Mouse (Mus musculus): ENCODE results near the gene Wdr24. TPM values are rescaled to one million over a fixed set of nuclear protein-coding genes. Genes with fewer than 3 reads are reported as not detected.

The Wdr24 gene
- total and polyA plus RNA-seq, 2 experiments from 2014 or later, result 22.6 to 39.7 TPM

DNA sequence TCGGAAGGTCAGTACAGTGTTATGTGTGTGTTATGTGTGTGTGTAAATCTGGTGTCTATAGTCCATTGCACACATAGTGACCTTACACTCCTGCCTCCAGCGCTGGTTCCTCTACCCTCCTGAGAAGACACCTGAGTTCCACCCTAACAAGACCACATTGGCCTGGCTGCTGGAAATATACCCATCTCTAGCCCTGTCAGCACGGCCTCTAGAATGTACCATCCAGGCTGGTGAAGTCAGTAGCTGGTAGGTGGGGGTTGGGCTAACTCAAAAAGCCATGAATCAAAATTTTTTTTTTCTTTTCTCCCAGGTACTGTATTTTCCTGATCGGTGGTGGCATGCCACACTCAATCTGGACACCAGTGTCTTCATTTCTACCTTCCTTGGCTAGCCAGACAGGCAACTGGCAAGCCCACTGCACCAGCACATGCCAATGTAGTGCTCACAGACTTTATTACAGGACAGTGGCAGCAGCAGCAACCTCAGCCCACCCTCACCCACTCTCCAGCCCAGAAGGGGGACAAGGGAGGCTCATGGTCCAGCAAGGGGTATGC lies 6.8 kb downstream of the Wdr24 start:
- peaks cover 25% of the 10 kb centered on the region; the same call in 1 of the 2 replicates for H3K36me3 ChIP-seq (ENCODE audit: insufficient read depth, low read length)
- H3K27me3 ChIP-seq (ENCODE audit: insufficient read depth, low read length), result no peaks in the 10 kb centered on the region
- H3K9me3 ChIP-seq (ENCODE audit: low read length), result no peaks in the 10 kb centered on the region
- TF ChIP-seq CTCF (IDR thresholded peaks at IDR 0.05; ENCODE audit: low read depth), result no peak
- H3K4me1 ChIP-seq (ENCODE audit: insufficient read depth, low read length), result peaks cover 35% of the 10 kb centered on the region
- no peak overlapping the region for H3K9ac ChIP-seq (replicated peaks; ENCODE audit: low read length)
- DNase-seq (ENCODE audit: low spot score) (no peak), ATAC-seq (no peak)
- H3K27ac ChIP-seq, result no peak overlapping the region
- H3K4me3 ChIP-seq (ENCODE audit: low read length), result peak overlapping the region; percentile 46; the same call in 1 of the 2 replicates
- 84% methylated on average over 4 of the region's 4 CpGs for WGBS
- H3K4me2 ChIP-seq (ENCODE audit: low read depth, low read length), result peak overlapping the region; percentile 80; the same call in 1 of the 2 replicates

DNA sequence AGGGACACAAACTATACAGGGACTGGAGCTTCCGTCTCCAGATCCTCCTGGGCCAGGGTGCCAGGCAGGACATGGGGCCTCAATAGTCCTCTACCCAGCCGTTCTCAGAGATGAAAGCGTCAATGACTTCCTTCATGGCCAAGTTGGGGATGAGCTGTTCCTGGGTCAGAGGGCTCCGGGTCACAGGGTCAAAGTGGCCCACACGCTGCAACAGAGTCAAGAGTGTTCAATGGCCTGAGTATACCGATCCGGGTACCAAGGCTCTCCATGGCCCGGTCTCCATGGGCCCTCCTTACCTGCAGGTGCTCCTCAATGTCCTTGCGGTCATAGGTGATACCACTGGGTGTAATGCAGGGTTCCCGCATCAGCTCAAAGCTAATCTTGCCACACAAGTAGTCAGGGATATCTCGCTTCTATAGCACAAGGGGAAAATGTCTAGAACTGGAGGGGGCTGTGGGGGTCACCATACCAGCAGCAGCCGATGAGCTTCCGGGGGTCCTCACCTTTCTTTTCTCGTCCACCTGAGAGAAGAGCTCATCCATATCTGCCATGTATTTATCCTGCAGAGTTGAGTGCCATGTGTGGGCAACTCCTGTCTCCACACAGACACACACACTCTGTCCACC lies 7.5 kb downstream of the Wdr24 start:
- no peak for DNase-seq (ENCODE audit: low spot score)
- Histone ChIP-seq H3K4me1 (ENCODE audit: insufficient read depth, low read length) (peaks cover 41% of the 10 kb centered on the region), H3K9ac (replicated peaks; ENCODE audit: low read length) (no peak overlapping the region), H3K27me3 (ENCODE audit: insufficient read depth, low read length) (no peaks in the 10 kb centered on the region), H3K9me3 (ENCODE audit: low read length) (no peaks in the 10 kb centered on the region), H3K4me2 (ENCODE audit: low read depth, low read length) (peak overlapping the region; percentile 80; the same call in 1 of the 2 replicates), H3K36me3 (ENCODE audit: insufficient read depth, low read length) (peaks cover 25% of the 10 kb centered on the region; the same call in 1 of the 2 replicates), H3K27ac (no peak overlapping the region), H3K4me3 (ENCODE audit: low read length) (no peak overlapping the region)
- WGBS, result 86% methylated on average over 14 of the region's 14 CpGs
- TF ChIP-seq CTCF (IDR thresholded peaks at IDR 0.05; ENCODE audit: low read depth), result no peak
- no peak for ATAC-seq

DNA sequence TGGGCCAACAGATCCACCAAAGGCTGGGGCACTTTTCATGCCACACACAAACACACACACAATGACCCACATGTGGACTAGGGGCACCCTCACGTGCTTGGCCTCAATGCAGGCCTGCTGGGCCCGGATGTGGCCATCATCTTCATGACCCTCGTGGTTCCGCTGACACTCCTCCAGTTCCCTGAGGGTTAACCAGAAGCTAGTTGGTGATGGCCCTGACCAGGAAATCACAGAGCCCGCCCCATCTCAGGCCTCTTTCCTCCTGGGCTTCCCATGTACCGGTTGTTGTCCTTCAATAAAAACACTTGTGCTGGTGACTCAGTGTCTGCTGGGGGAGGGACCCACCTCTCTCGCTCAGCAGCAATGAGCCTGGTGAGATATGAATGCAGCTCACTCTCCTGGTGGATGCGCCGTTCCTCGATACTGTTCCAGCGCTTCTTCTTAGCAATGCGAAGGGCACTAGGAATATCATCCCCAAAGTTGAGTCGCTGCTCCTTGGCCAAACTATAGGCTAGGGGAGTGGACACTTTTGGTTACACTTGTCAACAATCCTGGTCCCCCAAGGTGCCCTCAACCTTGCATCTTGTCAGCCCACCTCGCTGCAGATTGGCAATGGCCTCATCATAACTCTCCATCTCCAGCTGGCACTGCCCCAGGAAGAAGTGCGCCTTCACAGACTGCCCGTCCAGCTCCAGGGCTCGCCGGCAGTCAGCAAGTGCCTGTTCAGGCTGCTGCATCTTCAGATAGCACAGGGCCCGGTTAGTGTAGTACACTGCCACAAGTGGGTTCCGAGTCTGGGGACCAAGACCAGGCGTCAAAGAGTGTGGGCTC lies 8.2 kb downstream of the Wdr24 start:
- H3K9ac ChIP-seq (replicated peaks; ENCODE audit: low read length), result peak overlapping the region; percentile 75
- H3K4me2 ChIP-seq (ENCODE audit: low read depth, low read length), result peak overlapping the region; percentile 80
- ATAC-seq (no peak), DNase-seq (ENCODE audit: low spot score) (no peak)
- peak overlapping the region; percentile 98 for H3K27ac ChIP-seq
- WGBS, result 58% methylated on average over 21 of the region's 21 CpGs
- TF ChIP-seq CTCF (IDR thresholded peaks at IDR 0.05; ENCODE audit: low read depth), result no peak
- peaks cover 49% of the 10 kb centered on the region for H3K4me1 ChIP-seq (ENCODE audit: insufficient read depth, low read length)
- H3K4me3 ChIP-seq (ENCODE audit: low read length), result peak overlapping the region; percentile 66
- H3K9me3 ChIP-seq (ENCODE audit: low read length), result no peaks in the 10 kb centered on the region
- H3K27me3 ChIP-seq (ENCODE audit: insufficient read depth, low read length), result no peaks in the 10 kb centered on the region
- H3K36me3 ChIP-seq (ENCODE audit: insufficient read depth, low read length), result peaks cover 22% of the 10 kb centered on the region; the same call in 1 of the 2 replicates

DNA sequence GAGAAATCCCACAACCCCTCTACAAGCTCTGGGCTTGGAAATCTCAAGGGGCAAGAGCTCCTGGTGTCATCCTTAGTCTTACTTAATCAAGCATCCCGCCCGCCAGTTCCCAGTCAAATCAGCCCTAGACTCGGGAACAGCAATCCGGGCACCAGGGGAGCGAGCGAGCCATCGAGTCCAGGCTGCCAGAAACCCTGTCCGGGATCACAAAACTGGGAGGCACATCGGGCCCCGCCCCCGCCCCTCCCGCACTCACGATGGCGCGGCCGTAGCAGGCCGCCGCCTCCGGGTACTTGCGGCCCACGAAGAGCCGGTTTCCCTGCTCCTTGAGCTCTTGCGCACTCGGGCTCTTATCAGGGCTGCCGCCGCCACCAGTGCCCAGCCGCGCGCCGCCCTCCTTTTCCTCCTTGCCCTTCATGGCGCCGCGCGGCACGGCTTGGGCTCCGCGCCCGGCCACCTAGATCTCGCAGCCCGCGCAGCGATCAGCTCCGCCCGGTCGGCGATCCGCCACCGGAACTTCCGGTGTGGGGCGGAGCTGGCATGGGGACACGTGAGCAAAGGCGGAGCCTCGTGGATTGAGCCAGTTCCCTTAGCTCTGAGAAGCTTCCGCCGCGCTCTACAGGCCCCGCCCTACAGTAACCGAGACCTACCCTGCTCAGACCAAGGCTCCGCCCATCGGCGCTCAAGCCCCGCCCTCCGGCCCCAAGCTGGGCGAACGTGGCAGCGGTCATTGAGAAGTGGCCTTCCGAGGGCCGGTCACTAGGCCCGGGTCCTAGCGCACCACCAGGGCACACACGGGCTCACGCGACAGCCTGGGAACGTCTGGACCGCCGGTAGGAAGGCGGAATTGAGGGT lies 9.2 kb downstream of the Wdr24 start:
- TF ChIP-seq CTCF (IDR thresholded peaks at IDR 0.05; ENCODE audit: low read depth), result 0 out of 2 replicates have a peak, but pooled peaks have one; percentile 27
- H3K9ac ChIP-seq (replicated peaks; ENCODE audit: low read length), result peak overlapping the region; percentile 75
- ATAC-seq, result peak; percentile 92
- peak; percentile 99 for DNase-seq (ENCODE audit: low spot score)
- no peaks in the 10 kb centered on the region for H3K9me3 ChIP-seq (ENCODE audit: low read length)
- H3K27me3 ChIP-seq (ENCODE audit: insufficient read depth, low read length), result no peaks in the 10 kb centered on the region
- under 1% methylated on average over 74 of the region's 77 CpGs for WGBS
- peak overlapping the region; percentile 98 for H3K27ac ChIP-seq
- H3K4me2 ChIP-seq (ENCODE audit: low read depth, low read length), result peak overlapping the region; percentile 80
- peaks cover 56% of the 10 kb centered on the region for H3K4me1 ChIP-seq (ENCODE audit: insufficient read depth, low read length)
- H3K36me3 ChIP-seq (ENCODE audit: insufficient read depth, low read length), result peaks cover 18% of the 10 kb centered on the region; the same call in 1 of the 2 replicates
- H3K4me3 ChIP-seq (ENCODE audit: low read length), result peak overlapping the region; percentile 66

DNA sequence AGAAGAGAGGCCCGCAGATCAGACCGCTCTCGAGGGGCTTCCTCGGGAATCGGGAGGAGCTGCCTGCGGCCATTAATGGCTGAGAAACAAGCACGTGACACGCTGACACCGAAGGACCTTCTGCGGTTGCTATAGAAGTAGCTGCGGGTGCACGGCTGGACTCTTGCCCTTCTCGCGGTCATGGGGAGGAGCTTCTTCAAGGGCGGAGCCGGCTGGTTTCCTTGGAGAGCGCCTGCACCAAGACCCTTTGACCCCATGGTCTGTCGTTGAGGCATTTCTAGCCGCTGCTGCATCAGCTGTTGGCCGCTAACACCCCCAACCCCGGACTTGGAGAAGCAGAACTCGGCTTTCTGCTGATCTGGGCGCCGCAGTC lies 9.8 kb downstream of the Wdr24 start, which contains the start of gene Stub1:
Stub1 (minus strand) TSS at position 114 of the 373 bp plus-strand sequence.
- no peaks in the 10 kb centered on the region for H3K9me3 ChIP-seq (ENCODE audit: low read length)
- H3K27ac ChIP-seq, result peak within 1 kb of the TSS; percentile 98
- WGBS, result under 1% methylated on average over 24 of the region's 24 CpGs
- no peaks in the 10 kb centered on the region for H3K27me3 ChIP-seq (ENCODE audit: insufficient read depth, low read length)
- peak within 1 kb of the TSS; percentile 80 for H3K4me2 ChIP-seq (ENCODE audit: low read depth, low read length)
- peak; percentile 94 for DNase-seq (ENCODE audit: low spot score)
- peak; percentile 70 for ATAC-seq
- peaks cover 55% of the 10 kb centered on the region for H3K4me1 ChIP-seq (ENCODE audit: insufficient read depth, low read length)
- H3K9ac ChIP-seq (replicated peaks; ENCODE audit: low read length), result peak within 1 kb of the TSS; percentile 75
- H3K4me3 ChIP-seq (ENCODE audit: low read length), result peak within 1 kb of the TSS; percentile 66
- no peak; the same call in 1 of the 2 replicates for TF ChIP-seq CTCF (IDR thresholded peaks at IDR 0.05; ENCODE audit: low read depth)
- H3K36me3 ChIP-seq (ENCODE audit: insufficient read depth, low read length), result peaks cover 12% of the 10 kb centered on the region; the same call in 1 of the 2 replicates
